Mouse (Mus musculus) MEL (cell line): ENCODE measurements around the gene Hoxb8. TPM values are rescaled to one million over a fixed set of nuclear protein-coding genes. Genes with fewer than 3 reads are reported as not detected.

Experiments
- DNase-seq: peaks from one replicate; pipeline ENCODE4 v3.0.0; 2011; ENCODE audit warnings: low read depth, low spot score
- H3K27ac ChIP-seq: 2 replicates; pipeline ENCODE4 v1.5.1; 2012; ENCODE audit warnings: low read depth, mild to moderate bottlenecking, control low read depth, low read length, moderate library complexity; ENCODE audit not compliant: control insufficient read depth
- H3K27me3 ChIP-seq, 2 experiments: fragments of 150-350 bp in 1 of 2; sonication (generic) in 1 of 2; 2 replicates each; pipeline ENCODE4 v1.6.1; 2012; ENCODE audit warnings: low read length in 2 of 2, mild to moderate bottlenecking in 2 of 2, improper control_type of control experiment in 1 of 2, moderate library complexity in 1 of 2; ENCODE audit not compliant: insufficient read depth in 2 of 2, control insufficient read depth in 1 of 2
- H3K36me3 ChIP-seq, 2 experiments: 2 replicates each; pipeline ENCODE4 v1.6.1; 2012 to 2014; ENCODE audit warnings: low read length in 2 of 2, improper control_type of control experiment in 1 of 2, inconsistent platforms in 1 of 2, mild to moderate bottlenecking in 1 of 2; ENCODE audit not compliant: insufficient read depth in 2 of 2, control insufficient read depth in 1 of 2
- H3K4me1 ChIP-seq, 2 experiments: fragments of 150-350 bp in 1 of 2; sonication (generic) in 1 of 2; 2 replicates each; pipeline ENCODE4 v1.6.1; 2012; ENCODE audit warnings: low read length in 2 of 2, improper control_type of control experiment in 1 of 2, mild to moderate bottlenecking in 1 of 2; ENCODE audit not compliant: insufficient read depth in 2 of 2, control insufficient read depth in 1 of 2
- H3K4me3 ChIP-seq, 2 experiments: fragments of 150-350 bp in 1 of 2; sonication (generic) in 1 of 2; 2 replicates each; pipeline ENCODE4 v1.5.1; 2012; ENCODE audit warnings: low read depth in 2 of 2, low read length in 2 of 2, mild to moderate bottlenecking in 2 of 2, moderate library complexity in 2 of 2, control low read depth in 1 of 2, improper control_type of control experiment in 1 of 2; ENCODE audit not compliant: control insufficient read depth in 1 of 2, insufficient read depth in 1 of 2
- H3K79me2 ChIP-seq: 2 replicates; pipeline ENCODE4 v1.6.1; 2012; ENCODE audit warnings: mild to moderate bottlenecking, low read length, moderate library complexity; ENCODE audit not compliant: control insufficient read depth, poor library complexity, insufficient read depth
- H3K9ac ChIP-seq: 2 replicates; pipeline ENCODE4 v1.6.1; 2012; ENCODE audit warnings: low read depth, mild to moderate bottlenecking, control low read depth, low read length, moderate library complexity; ENCODE audit not compliant: control insufficient read depth, poor library complexity, severe bottlenecking
- H3K9me3 ChIP-seq: fragments of 150-350 bp; sonication (generic); replicated peaks from 2 replicates; pipeline ENCODE4 v1.6.1; 2012; ENCODE audit warnings: mild to moderate bottlenecking, low read length, improper control_type of control experiment, moderate library complexity; ENCODE audit not compliant: insufficient read depth
- BHLHE40 ChIP-seq: IDR thresholded peaks from 2 replicates; pipeline ENCODE4 v1.6.1; 2012; ENCODE audit warnings: low read depth, mild to moderate bottlenecking, inconsistent platforms, low read length, improper control_type of control experiment, borderline replicate concordance
- CHD2 ChIP-seq: IDR thresholded peaks from 2 replicates; pipeline ENCODE4 v1.6.1; 2011; ENCODE audit warnings: low read length, improper control_type of control experiment
- CTCF ChIP-seq, 3 experiments: IDR thresholded peaks in 2 of 3; conservative IDR thresholded peaks in 1 of 3; 2 replicates each; pipeline ENCODE4 v1.5.1; 2011 to 2012; ENCODE audit warnings: low read length in 3 of 3, low read depth in 2 of 3, mild to moderate bottlenecking in 2 of 3, improper control_type of control experiment in 1 of 3, inconsistent platforms in 1 of 3, mixed read lengths in 1 of 3, moderate library complexity in 1 of 3; ENCODE audit not compliant: control insufficient read depth in 1 of 3, insufficient read depth in 1 of 3, poor library complexity in 1 of 3, severe bottlenecking in 1 of 3
- E2F4 ChIP-seq: IDR thresholded peaks from 2 replicates; pipeline ENCODE4 v1.6.1; 2011; ENCODE audit warnings: low read depth, low read length, improper control_type of control experiment, borderline replicate concordance
- ELF1 ChIP-seq: IDR thresholded peaks from 2 replicates; pipeline ENCODE4 v1.6.1; 2014; ENCODE audit warnings: low read depth, mild to moderate bottlenecking, inconsistent platforms, low read length, improper control_type of control experiment, moderate library complexity
- GATA1 ChIP-seq: IDR thresholded peaks from 2 replicates; pipeline ENCODE4 v1.6.1; 2011; ENCODE audit warnings: low read depth, low read length, improper control_type of control experiment
- HCFC1 ChIP-seq: IDR thresholded peaks from 2 replicates; pipeline ENCODE4 v1.6.1; 2012; ENCODE audit warnings: low read depth, mild to moderate bottlenecking, inconsistent platforms, low read length, improper control_type of control experiment, moderate library complexity
- JUND ChIP-seq: IDR thresholded peaks from 2 replicates; pipeline ENCODE4 v1.6.1; 2011; ENCODE audit warnings: low read depth, mild to moderate bottlenecking, improper control_type of control experiment, low read length
- MEF2A ChIP-seq: IDR thresholded peaks from 2 replicates; pipeline ENCODE4 v1.6.1; 2014; ENCODE audit warnings: low read depth, mild to moderate bottlenecking, inconsistent platforms, low read length, improper control_type of control experiment; ENCODE audit not compliant: poor library complexity, insufficient replicate concordance, severe bottlenecking; ENCODE audit errors: extremely low read depth
- MXI1 ChIP-seq: IDR thresholded peaks from 2 replicates; pipeline ENCODE4 v1.6.1; 2011; ENCODE audit warnings: mild to moderate bottlenecking, low read depth, low read length, improper control_type of control experiment
- MYB ChIP-seq: IDR thresholded peaks from 2 replicates; pipeline ENCODE4 v1.6.1; 2011; ENCODE audit warnings: mild to moderate bottlenecking, low read depth, low read length, improper control_type of control experiment
- MYC ChIP-seq: IDR thresholded peaks from 2 replicates; pipeline ENCODE4 v1.6.1; 2011; ENCODE audit warnings: low read depth, mild to moderate bottlenecking, low read length, improper control_type of control experiment, moderate library complexity
- NELFE ChIP-seq: IDR thresholded peaks from 2 replicates; pipeline ENCODE4 v1.6.1; 2011; ENCODE audit warnings: low read depth, low read length, improper control_type of control experiment
- POLR2A ChIP-seq, 2 experiments: IDR thresholded peaks; 2 replicates each; pipeline ENCODE4 v1.6.1; 2011 to 2012; ENCODE audit warnings: low read length in 2 of 2, mild to moderate bottlenecking in 2 of 2, control low read depth in 1 of 2, improper control_type of control experiment in 1 of 2, low read depth in 1 of 2, moderate library complexity in 1 of 2; ENCODE audit not compliant: control insufficient read depth in 1 of 2, insufficient read depth in 1 of 2, poor library complexity in 1 of 2
- POLR2AphosphoS2 ChIP-seq: IDR thresholded peaks from 2 replicates; pipeline ENCODE4 v1.6.1; 2011; ENCODE audit warnings: low read length, improper control_type of control experiment
- RAD21 ChIP-seq: IDR thresholded peaks from 2 replicates; pipeline ENCODE4 v1.6.1; 2011; ENCODE audit warnings: mild to moderate bottlenecking, low read depth, low read length, improper control_type of control experiment
- RCOR1 ChIP-seq: IDR thresholded peaks from 2 replicates; pipeline ENCODE4 v1.6.1; 2012; ENCODE audit warnings: low read depth, mild to moderate bottlenecking, inconsistent platforms, low read length, improper control_type of control experiment
- TBP ChIP-seq: IDR thresholded peaks from 2 replicates; pipeline ENCODE4 v1.8.0; 2011; ENCODE audit warnings: low read depth, low read length, improper control_type of control experiment
- USF1 ChIP-seq: IDR thresholded peaks from 2 replicates; pipeline ENCODE4 v1.6.1; 2014; ENCODE audit warnings: low read depth, mild to moderate bottlenecking, inconsistent platforms, low read length, improper control_type of control experiment, moderate library complexity
- USF2 ChIP-seq, 2 experiments: IDR thresholded peaks; 2 replicates each; pipeline ENCODE4 v1.6.1; 2011 to 2012; ENCODE audit warnings: improper control_type of control experiment in 2 of 2, low read length in 2 of 2, borderline replicate concordance in 1 of 2, inconsistent platforms in 1 of 2, low read depth in 1 of 2, mild to moderate bottlenecking in 1 of 2; ENCODE audit not compliant: insufficient read depth in 1 of 2
- ZC3H11A ChIP-seq: IDR thresholded peaks from 2 replicates; pipeline ENCODE4 v1.6.1; 2012; ENCODE audit warnings: low read depth, mild to moderate bottlenecking, inconsistent platforms, low read length, improper control_type of control experiment
- ZKSCAN1 ChIP-seq: IDR thresholded peaks from 2 replicates; pipeline ENCODE4 v1.6.1; 2012; ENCODE audit warnings: low read depth, mild to moderate bottlenecking, inconsistent platforms, low read length, improper control_type of control experiment, moderate library complexity
- polyA plus RNA-seq, 2 experiments: library from polyadenylated mRNA; stranded (reverse) in 1 of 2; unstranded in 1 of 2; fragments of >175 nt in 1 of 2; fragments of >200 nt in 1 of 2; gene quantifications; 2 replicates each; pipeline versions ENCODE4 v1.2.1 to v1.2.4; 2012; ENCODE audit warnings: low replicate concordance in 2 of 2, low read depth in 1 of 2; ENCODE audit not compliant: insufficient read length in 2 of 2, insufficient read depth in 1 of 2, missing spikeins in 1 of 2
- total RNA-seq: library from RNA; depleted of rRNA; stranded (reverse); fragments of 300-350 nt; gene quantifications from 2 replicates; pipeline ENCODE4 v1.2.3, GENCODE M21; 2012

Gene Hoxb8
- total and polyA plus RNA-seq, 3 experiments = not detected

- TF ChIP-seq MEF2A (no peak), NELFE (no peak), ELF1 (no peak), RCOR1 (no peak), POLR2AphosphoS2 (no peak), MYC (no peak), ZKSCAN1 (no peak), JUND (no peak), CHD2 (no peak), POLR2A (IDR thresholded peaks at IDR 0.05; ENCODE audit: control insufficient read depth in 1 of 2, insufficient read depth in 1 of 2, low read depth in 1 of 2, low read length in 2 of 2, poor library complexity in 1 of 2) (no peak), RAD21 (no peak), MYB (no peak), ZC3H11A (no peak), CTCF (IDR thresholded peaks at IDR 0.05 in 2 of 3, conservative IDR thresholded peaks at IDR 0.05 in 1 of 3; ENCODE audit: control insufficient read depth in 1 of 3, insufficient read depth in 1 of 3, low read depth in 2 of 3, low read length in 3 of 3, poor library complexity in 1 of 3, severe bottlenecking in 1 of 3) (no peak), MXI1 (no peak)
- Histone ChIP-seq H3K79me2 (no peaks in the 10 kb centered on the region), H3K9me3 (no peaks in the 10 kb centered on the region), H3K4me3 (no peak overlapping the region), H3K36me3 (no peaks in the 10 kb centered on the region), H3K27ac (no peak overlapping the region), H3K27me3 (peaks cover 12% of the 10 kb centered on the region in 2 experiments), H3K9ac (no peak overlapping the region), H3K4me1 (no peaks in the 10 kb centered on the region)
- no peak for DNase-seq
Observed at GRCm38 (mm10) chr11:96259038-96259437, 22.7 kb upstream of the Hoxb8 start.

GRCm38 (mm10) chr11:96259511-96259910 lies 22.2 kb upstream of the Hoxb8 start:
- no peaks in the 10 kb centered on the region for H3K79me2 ChIP-seq
- DNase-seq = no peak
- TF ChIP-seq ZKSCAN1 = no peak
- no peak for TF ChIP-seq RAD21
- TF ChIP-seq USF2 (IDR thresholded peaks at IDR 0.05; ENCODE audit: borderline replicate concordance in 1 of 2, insufficient read depth in 1 of 2, low read depth in 1 of 2, low read length in 2 of 2) = no peak
- TF ChIP-seq USF1 = no peak
- no peak for TF ChIP-seq MEF2A
- TF ChIP-seq POLR2AphosphoS2 = no peak
- no peak for TF ChIP-seq GATA1
- no peak for TF ChIP-seq MXI1
- no peak for TF ChIP-seq HCFC1
- TF ChIP-seq TBP = no peak
- TF ChIP-seq ELF1 = no peak
- no peak for TF ChIP-seq RCOR1
- TF ChIP-seq BHLHE40 = no peak
- no peak for TF ChIP-seq JUND
- TF ChIP-seq POLR2A (IDR thresholded peaks at IDR 0.05; ENCODE audit: control insufficient read depth in 1 of 2, insufficient read depth in 1 of 2, low read depth in 1 of 2, low read length in 2 of 2, poor library complexity in 1 of 2) = no peak
- no peak for TF ChIP-seq E2F4
- no peak overlapping the region for H3K4me3 ChIP-seq
- H3K36me3 ChIP-seq = no peaks in the 10 kb centered on the region
- peaks cover 12% of the 10 kb centered on the region in 2 experiments for H3K27me3 ChIP-seq
- H3K9me3 ChIP-seq = no peaks in the 10 kb centered on the region
- H3K27ac ChIP-seq = no peak overlapping the region
- H3K9ac ChIP-seq = no peak overlapping the region
- no peaks in the 10 kb centered on the region for H3K4me1 ChIP-seq
